Mouse (Mus musculus) effector memory CD4-positive, alpha-beta T cell, adult 5 months (primary cell): ENCODE results near the gene Irf2bpl. TPM values are rescaled to one million over a fixed set of nuclear protein-coding genes. Genes with fewer than 3 reads are reported as not detected.

Experiments
- polyA plus RNA-seq: library from polyadenylated mRNA; unstranded; fragments of 100-300 nt; shearing (Covaris generic); gene quantifications from one replicate; pipeline ENCODE4 v1.2.1, GENCODE M21; 2017

Gene Irf2bpl
- 128 TPM for polyA plus RNA-seq

GRCm38 (mm10) chr12:86884197-86885058 lies at the start of gene Irf2bpl:
TSS of gene Irf2bpl (minus strand) at chr12:86884798.

Other genes starting within 250 kb of the Irf2bpl start
- 0.24 TPM for gene Vash1, start 206.1 kb downstream of the Irf2bpl start, polyA plus RNA-seq
- 12.5 TPM for gene Angel1, start 158.3 kb downstream of the Irf2bpl start, polyA plus RNA-seq
- not detected for gene Lrrc74a, start 150.4 kb downstream of the Irf2bpl start, polyA plus RNA-seq
- gene Cipc, start 62.2 kb upstream of the Irf2bpl start, polyA plus RNA-seq = 77.6 TPM
- gene Zdhhc22, start 105.6 kb upstream of the Irf2bpl start, polyA plus RNA-seq = 0.25 TPM
- gene Tmem63c, start 136.5 kb upstream of the Irf2bpl start, polyA plus RNA-seq = not detected
- gene Ngb, start 217.7 kb upstream of the Irf2bpl start, polyA plus RNA-seq = not detected